Mouse (Mus musculus): ENCODE data around the gene Syt5.
"Not testable (repeated sequence)": the region's sequence is repeated elsewhere in the genome, so short reads cannot be mapped to it uniquely, and the experiment has no call there.

Syt5 gene

DNA sequence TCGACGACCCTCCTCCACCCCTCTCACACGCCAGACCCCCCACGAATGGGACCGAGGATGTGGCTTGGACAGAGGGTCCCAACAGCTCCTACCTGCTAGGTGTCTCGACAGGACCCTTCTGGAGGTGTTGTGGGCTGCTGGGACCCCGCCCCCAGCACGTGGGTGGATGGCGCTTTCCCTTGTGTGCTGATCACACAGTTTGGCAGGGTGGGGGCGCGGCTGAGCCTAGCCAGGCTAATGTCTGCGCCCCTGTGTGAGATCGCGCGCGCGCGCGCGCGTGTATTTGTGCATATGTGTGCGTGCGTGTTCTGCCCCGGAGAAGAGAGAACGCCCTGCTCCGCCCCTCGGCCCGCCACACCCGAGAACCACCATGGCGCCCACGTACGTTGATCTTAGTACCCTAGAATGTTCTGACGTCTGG is at the start of gene Syt5:
Gene Syt5, minus strand, starts transcription at position 321 of the 421 bp plus-strand sequence.
- peak; percentile 64 for DNase-seq (ENCODE audit: low spot score)

DNA sequence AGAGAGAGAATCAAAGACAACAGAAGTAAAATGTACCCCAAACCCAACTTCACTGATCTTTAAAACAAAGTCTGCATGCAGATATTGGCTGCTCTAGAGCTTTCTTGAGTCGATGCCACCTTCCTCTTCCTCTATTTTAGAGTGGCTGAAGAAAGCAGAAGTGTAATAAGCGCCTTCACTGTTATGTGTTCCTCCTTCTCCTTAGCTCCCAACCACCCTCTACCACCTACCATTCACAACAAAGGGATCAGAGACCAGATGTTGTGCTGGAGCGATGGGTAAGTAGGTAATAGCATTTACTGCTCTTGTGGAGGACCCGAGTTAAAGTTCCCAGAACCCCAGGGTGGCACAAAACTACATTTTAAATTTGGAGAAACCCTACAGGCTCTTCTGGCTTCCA is 49.7 kb upstream of the Syt5 start:
- not testable (repeated sequence) for DNase-seq (ENCODE audit: low spot score)

DNA sequence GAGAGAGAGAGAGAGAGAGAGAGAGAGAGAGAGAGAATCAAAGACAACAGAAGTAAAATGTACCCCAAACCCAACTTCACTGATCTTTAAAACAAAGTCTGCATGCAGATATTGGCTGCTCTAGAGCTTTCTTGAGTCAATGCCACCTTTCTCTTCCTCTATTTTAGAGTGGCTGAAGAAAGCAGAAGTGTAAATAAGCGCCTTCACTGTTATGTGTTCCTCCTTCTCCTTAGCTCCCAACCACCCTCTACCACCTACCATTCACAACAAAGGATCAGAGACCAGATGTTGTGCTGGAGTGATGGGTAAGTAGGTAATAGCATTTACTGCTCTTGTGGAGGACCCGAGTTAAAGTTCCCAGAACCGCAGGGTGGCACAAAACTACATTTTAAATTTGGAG is 34.1 kb upstream of the Syt5 start:
- DNase-seq (ENCODE audit: low spot score), result not testable (repeated sequence)

DNA sequence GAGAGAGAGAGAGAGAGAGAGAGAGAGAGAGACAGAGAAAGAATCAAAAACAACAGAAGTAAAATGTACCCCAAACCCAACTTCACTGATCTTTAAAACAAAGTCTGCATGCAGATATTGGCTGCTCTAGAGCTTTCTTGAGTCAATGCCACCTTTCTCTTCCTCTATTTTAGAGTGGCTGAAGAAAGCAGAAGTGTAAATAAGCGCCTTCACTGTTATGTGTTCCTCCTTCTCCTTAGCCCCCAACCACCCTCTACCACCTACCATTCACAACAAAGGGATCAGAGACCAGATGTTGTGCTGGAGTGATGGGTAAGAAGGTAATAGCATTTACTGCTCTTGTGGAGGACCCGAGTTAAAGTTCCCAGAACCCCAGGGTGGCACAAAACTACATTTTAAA is 25.0 kb upstream of the Syt5 start:
- not testable (repeated sequence) for DNase-seq (ENCODE audit: low spot score)

- DNase-seq (ENCODE audit: low spot score), result no peak
Measured at GRCm38 (mm10) chr7:4562660-4563059, 15.3 kb upstream of the Syt5 start.

GRCm38 (mm10) chr7:4557167-4557560 is 9.8 kb upstream of the Syt5 start:
- DNase-seq (ENCODE audit: low spot score), result no peak

- DNase-seq (ENCODE audit: low spot score), result peak; percentile 95
Measured at GRCm38 (mm10) chr7:4556256-4557166, 9.2 kb upstream of the Syt5 start.

DNA sequence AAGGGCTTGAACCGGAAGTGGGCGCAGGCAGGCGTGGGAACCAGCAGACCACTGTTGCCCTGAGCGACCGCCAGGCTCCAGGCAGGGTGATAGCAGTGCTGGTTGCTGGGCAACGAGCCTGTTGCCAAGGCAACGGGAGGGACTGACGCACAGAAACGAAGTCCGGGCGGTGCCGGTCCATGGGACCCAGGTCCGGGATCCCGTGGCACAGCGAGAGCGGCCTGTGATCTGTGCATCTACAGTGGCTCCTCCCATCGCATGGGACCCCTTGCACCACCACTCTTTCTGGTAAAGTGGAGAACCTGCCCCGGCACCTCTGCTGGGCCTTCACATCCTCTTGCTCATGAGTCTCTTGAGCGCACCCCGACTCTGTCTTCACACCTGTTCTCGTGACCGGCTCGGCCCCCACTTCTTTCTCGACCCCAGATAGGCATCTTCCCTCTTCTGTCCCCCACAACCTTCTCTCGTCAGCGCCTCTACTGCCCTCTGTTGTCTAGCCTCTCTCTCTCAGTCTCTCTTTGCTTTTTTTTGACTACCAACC is 680 bp downstream of the Syt5 start:
- DNase-seq (ENCODE audit: low spot score), result peak; percentile 92

DNA sequence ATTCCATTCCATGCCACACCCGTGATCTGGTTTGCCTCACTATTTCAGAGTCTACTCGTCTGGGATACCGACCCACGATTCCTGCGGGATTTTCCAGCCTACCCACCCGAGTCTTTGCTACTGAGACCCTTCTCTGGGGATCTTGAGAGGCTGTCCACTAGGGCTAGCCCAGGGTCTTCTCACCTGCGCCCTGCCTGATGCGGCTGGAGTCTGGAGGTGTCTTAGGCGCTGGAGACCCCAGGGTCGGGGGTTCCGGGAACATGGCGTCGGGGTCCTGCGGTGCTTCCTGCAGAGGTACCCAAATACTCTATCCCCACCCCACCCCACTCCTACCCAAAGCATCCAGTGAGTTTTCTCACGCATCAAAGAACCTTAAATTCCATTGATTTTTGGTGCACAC is 1.3 kb downstream of the Syt5 start:
- no peak for DNase-seq (ENCODE audit: low spot score)

DNA sequence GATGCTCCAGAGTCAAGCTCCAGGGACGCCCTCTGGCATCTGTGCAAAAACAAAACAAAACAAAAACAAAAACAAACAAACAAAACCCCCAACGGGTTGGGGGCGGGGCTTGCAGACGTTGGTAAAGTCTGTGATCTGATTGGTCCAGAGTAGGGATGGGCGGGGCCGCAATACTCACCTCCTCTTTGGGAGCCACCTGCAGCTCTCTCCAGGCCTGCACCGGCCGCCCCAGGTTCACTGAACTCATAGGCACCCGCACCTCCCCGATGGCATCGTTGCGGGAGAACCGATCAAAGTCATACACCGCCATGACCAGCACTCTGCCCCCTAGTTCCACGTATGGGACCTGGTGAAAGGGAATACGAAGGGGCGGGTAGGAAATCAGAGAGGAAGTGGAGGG is 5.3 kb downstream of the Syt5 start:
- DNase-seq (ENCODE audit: low spot score), result no peak

DNA sequence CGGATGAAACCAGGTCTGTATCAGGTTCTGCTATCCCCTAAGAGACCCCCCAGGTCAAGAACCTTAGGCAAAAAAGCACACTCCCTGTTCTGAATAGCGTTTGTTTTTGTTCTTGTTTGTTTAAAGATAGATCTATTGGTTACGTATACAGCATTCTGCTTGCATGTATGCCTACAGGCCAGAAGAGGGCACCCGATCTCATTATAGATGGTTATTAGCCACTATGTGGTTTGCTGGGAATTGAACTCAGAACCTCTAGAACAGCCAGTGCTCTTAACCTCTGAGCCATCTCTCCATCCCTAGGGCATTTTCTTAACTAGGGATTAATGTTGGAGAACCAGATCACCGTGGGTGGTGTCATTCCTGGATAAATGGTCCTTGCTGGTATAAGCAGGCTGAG is 6.0 kb downstream of the Syt5 start:
- DNase-seq (ENCODE audit: low spot score), result no peak

GRCm38 (mm10) chr7:4539019-4539418 is 8.3 kb downstream of the Syt5 start:
- DNase-seq (ENCODE audit: low spot score), result no peak

DNA sequence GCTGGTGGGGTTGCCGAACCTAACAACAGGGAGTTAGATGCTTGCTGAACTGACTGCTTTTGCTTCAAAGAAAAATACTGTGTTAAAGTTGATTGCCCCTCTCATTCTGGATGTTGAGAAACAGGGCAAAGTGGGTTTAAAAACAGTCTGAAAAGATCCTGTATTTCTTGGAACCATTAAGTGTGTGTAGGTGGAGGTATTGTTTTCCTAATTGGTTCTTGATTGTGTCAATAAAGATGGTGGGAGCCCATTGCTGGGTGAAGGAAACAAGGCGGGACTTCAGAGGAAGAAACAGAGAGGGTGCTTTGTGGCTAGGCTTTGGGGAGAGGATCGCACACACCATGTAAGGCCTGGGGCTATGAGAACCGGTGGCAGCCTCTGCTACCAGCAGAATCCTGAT is 10.2 kb downstream of the Syt5 start:
- DNase-seq (ENCODE audit: low spot score), result no peak

GRCm38 (mm10) chr7:4536369-4536768 is 11.0 kb downstream of the Syt5 start:
- DNase-seq (ENCODE audit: low spot score), result no peak

DNA sequence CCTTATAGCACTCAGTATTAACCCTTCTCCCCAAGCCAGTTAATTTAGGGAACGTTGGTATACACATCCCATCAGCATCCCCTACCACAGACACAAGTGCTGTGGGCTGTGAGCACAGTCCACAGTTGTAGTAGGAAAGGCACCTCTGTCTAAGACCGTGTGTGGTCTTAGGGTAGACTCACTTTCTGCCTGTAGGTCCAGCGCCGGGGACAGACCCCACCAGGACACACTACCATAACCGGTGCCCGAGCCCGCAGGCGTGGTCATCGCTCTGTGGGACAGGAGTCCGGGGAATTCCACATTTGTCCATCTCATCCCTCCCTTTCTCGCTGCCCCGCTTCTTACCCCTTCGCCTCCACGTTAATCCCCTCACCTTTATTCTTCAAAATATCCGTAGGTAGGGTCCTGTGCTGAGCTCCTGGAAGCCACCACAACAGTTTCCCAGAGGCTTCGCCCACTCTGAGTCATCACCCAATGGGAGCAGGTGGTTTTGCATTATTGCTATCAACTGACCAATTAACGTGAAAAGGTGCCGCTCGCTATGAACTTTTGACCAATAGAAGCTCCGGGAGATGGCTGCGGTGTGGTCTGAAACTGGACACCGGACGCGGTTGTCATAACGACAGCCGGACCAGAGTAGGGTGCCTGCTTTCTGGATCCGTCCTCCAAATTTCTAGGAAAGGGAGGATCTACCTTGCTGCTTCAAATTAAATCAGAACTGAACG is 15.2 kb downstream of the Syt5 start, which contains the start of gene Dnaaf3:
Gene Dnaaf3, minus strand, starts transcription at position 449 of the 725 bp plus-strand sequence.
- DNase-seq (ENCODE audit: low spot score), result peak; percentile 91

DNA sequence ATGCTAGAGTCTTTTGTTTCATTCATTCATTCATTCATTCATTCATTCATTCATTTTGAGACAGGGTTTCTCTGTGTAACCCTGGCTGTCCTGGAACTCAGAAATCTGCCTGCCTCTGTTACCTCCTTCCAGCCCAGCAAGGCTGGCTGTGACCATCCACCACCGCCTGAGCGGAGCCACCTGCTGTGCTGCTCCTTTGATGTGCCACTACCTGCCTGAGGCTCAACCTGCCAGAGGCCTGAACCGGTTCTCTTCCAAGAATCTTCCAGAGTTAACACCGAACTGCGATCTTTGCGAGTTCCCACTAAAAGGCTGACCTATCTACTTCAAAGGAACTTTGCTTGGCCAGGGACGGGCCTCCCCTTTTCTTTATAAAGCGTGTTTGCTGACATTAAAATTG is 17.2 kb downstream of the Syt5 start:
- DNase-seq (ENCODE audit: low spot score), result not testable (repeated sequence)

GRCm38 (mm10) chr7:4527302-4527689 is 20.0 kb downstream of the Syt5 start:
- no peak for DNase-seq (ENCODE audit: low spot score)

- DNase-seq (ENCODE audit: low spot score), result peak; percentile 87
Measured at GRCm38 (mm10) chr7:4526341-4527301, 20.7 kb downstream of the Syt5 start.

- peak; percentile 85 for DNase-seq (ENCODE audit: low spot score)
Measured at GRCm38 (mm10) chr7:4524212-4524922, 23.0 kb downstream of the Syt5 start, which contains the start of gene Tnni3. Tnni3 (minus strand) TSS chr7:4524229.

- DNase-seq (ENCODE audit: low spot score), result no peak
Measured at GRCm38 (mm10) chr7:4523205-4524130, 23.9 kb downstream of the Syt5 start.

All from retina, embryonic 14.5 days (tissue).